ENCODE assay signal across 20 mouse cellular contexts in the genomic region with DNA sequence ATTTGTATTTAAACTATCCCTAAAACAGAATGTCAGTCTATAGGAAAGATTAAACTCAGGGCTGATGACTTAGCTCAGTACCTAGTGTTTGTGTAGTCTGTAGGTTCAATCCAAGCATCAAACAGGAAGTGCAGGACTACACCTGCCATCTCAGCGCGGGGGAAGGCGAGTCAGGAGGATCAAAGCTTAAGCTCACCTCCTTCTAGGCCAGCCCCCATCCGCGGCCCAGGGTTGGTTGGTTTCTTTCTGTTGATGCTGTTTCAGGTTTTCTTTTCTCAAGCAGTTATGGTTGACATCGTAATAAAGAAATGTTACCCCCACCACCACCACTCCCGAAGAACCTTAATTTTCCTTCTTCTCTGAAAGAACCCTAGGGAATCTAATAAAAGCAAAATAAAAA.
"Had no signal": no experiment of that assay in that cellular context is flagged by ENCODE, and none has a peak within 500 bp of the region (broad histone marks: within the 10 kb centered on the region; RNA-seq: fewer than 3 reads in every experiment).

No protein-coding gene starts in this region.

- H3K27me3 ChIP-seq: limb, embryonic 12.5 days; limb, embryonic 15.5 days; liver, embryonic 12.5 days; liver, embryonic 15.5 days; midbrain, embryonic 12.5 days; neural tube, embryonic 12.5 days; neural tube, embryonic 15.5 days had no signal

- DNase-seq: kidney, postnatal 25 days; layer of hippocampus, postnatal 36 days; lung, adult 2 months; lung, postnatal 14 days; lung, postnatal 4 days; right cerebral cortex, adult 18-20 months; right cerebral cortex, postnatal 14 days; right cerebral cortex, postnatal 4 days had no signal

- H3K27ac ChIP-seq: kidney, postnatal 0 days; left cerebral cortex, adult 2 months; limb, embryonic 12.5 days; limb, embryonic 15.5 days; liver, embryonic 12.5 days; liver, embryonic 15.5 days; midbrain, embryonic 12.5 days; neural tube, embryonic 12.5 days; neural tube, embryonic 15.5 days; stomach, postnatal 0 days had no signal

- H3K4me2 ChIP-seq: limb, embryonic 12.5 days; limb, embryonic 15.5 days; liver, embryonic 12.5 days; liver, embryonic 15.5 days; midbrain, embryonic 12.5 days; neural tube, embryonic 12.5 days; neural tube, embryonic 15.5 days had no signal

- ATAC-seq: intestine, postnatal 0 days; liver, embryonic 12.5 days; midbrain, embryonic 16.5 days had no signal

- H3K9ac ChIP-seq: limb, embryonic 12.5 days; limb, embryonic 15.5 days; liver, embryonic 12.5 days; liver, embryonic 15.5 days; midbrain, embryonic 12.5 days; neural tube, embryonic 12.5 days; neural tube, embryonic 15.5 days had no signal

- H3K4me1 ChIP-seq: limb, embryonic 12.5 days; limb, embryonic 15.5 days; liver, embryonic 12.5 days; liver, embryonic 15.5 days; midbrain, embryonic 12.5 days had no signal

- H3K9me3 ChIP-seq: limb, embryonic 12.5 days; limb, embryonic 15.5 days; liver, embryonic 12.5 days; liver, embryonic 15.5 days; midbrain, embryonic 12.5 days; neural tube, embryonic 12.5 days; neural tube, embryonic 15.5 days had no signal

- H3K36me3 ChIP-seq: limb, embryonic 12.5 days; limb, embryonic 15.5 days; liver, embryonic 12.5 days; liver, embryonic 15.5 days; midbrain, embryonic 12.5 days; neural tube, embryonic 12.5 days; neural tube, embryonic 15.5 days had no signal

- H3K4me3 ChIP-seq: left cerebral cortex, adult 2 months; limb, embryonic 12.5 days; limb, embryonic 15.5 days; liver, embryonic 12.5 days; liver, embryonic 15.5 days; midbrain, embryonic 12.5 days; neural tube, embryonic 12.5 days; neural tube, embryonic 15.5 days had no signal
